Mouse (Mus musculus) cerebellum, postnatal 4 days (tissue): ENCODE measurements at regions not wholly inside any gene's neighbourhood (a gene's known extent, or its start where the extent isn't known, plus 50 kb on each side); places are given as distances from the start of the nearest gene placed in this dataset.

Experiments used
- DNase-seq, 2 experiments: peaks; one replicate each; pipeline ENCODE4 v3.0.0; 2022; ENCODE audit warnings: low spot score in 2 of 2, mixed read lengths in 1 of 2

DNA sequence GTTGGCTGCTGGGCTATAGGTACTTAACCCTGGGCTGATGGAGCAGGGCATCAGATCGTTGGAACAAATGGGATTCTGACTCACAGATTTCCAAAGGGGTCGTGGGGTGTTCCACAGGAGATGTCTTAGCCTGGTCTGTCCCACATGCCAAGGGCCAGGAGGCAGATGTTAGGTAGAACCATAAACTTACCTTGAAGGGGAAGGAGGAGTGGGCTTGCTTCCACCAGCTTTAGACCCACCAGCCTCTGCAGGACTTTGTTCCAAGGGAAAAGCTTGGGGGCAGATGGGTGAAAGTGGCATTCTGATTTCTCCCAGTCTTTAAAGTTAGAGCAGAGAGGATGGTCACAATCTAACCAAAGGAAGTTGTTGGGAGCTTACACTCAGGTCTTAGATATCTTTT lies 165.7 kb upstream of the Agap1 start:
- no peak for DNase-seq

DNA sequence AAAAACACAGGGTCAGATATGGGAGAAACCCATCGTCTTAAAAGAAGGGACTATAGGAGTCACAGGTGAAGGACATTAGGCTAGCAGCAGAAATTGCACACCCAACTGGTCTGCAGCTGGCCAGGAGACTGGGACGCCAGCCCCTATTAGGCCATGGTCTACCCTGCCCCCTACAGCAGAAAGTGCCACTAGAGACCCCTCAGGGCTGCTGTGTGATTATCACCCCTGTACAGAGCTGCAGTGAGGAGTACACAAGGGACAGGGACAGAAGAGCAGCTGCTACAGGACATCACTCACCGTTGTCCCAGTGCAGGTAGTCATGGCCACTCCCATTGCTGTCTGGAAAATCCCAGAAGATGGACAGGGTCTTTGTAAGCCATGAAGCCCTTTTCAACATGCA lies 157.9 kb upstream of the Agap1 start:
- DNase-seq = no peak

DNA sequence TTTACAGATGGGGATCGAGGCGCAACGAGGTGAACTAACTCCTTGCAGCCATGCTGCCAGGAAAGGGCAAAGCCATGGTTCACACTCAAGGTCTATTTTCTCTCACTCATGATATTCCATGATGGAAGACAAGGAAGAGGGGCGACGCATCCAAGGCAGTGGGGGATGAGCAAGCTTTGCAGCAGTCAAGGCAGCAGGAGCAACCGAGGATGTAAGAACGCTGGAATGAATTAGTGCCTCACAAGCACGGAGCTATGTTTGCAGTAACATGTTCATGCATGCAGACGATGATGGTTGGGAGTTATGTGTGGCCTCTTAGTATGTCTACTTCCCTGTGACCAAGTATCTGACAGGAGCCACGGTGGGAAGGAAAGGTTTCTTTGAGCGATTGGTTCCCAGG lies 156.8 kb upstream of the Agap1 start:
- no peak for DNase-seq

DNA sequence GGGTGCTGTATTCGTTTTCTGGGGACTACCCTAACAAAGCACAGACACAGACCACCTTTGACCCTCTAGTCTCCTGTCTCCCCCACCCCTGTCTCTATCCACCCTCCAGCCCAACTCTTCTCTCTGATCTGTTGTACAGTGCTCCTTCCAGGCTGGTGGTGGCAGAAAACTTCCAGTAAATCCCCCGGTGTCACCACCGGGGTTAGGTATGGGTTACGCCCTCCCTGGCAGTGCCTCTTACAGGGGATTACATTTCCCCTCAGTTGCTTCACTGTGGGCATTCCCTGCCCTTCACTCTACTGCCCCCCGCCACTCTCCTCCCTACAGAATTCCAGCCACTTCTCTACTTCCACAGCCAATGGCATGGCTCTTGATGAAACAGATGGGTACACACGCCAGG lies 153.5 kb upstream of the Agap1 start:
- DNase-seq = no peak

DNA sequence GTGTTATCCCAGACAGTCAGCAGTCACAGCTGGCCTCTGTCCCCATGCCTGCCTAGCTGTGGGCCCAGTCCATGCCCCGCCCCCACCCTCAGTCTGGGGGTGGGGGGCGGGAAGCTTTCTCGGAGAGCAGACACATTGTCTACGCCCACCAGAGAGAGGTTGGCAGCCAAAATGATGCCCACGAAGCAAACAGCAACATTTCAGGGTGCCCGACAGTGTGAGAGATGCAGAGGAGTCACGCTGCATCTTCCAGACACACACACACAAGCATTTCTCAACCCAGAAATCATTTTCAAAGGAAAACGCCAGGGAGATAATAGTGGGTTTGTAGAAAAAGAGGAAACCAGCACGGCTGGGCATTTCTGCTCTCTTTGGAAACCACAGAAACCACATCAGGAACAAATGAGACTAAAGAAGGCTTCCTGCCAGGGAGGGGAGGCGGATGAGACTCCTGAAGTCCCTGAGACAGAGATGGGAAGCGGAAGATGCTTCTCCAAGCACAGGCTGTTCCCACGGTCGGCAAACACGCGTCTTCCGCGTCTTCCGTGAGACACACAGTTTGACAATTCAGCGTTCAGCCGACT lies 152.1 kb upstream of the Agap1 start:
- DNase-seq = peak in 1 of 2 experiments; percentile 36

DNA sequence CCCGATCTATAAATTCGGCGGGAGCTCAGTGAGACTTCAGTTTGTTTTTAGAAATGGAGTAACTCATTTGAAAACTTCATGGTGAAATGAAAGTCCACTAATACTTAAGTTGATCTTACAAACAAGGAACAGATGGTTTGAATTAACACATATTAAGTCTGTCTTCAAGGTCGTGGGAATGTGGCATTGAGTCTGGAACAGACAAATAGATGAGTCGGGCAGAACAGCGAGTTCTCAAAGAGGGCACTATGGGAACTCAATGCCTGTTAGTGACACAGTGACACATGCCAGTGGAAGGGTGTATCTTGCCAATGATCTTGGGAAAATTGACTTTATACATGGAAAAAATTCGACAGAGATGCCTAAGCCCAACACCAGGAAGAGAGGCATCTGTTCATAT lies 149.4 kb upstream of the Agap1 start:
- DNase-seq = no peak

DNA sequence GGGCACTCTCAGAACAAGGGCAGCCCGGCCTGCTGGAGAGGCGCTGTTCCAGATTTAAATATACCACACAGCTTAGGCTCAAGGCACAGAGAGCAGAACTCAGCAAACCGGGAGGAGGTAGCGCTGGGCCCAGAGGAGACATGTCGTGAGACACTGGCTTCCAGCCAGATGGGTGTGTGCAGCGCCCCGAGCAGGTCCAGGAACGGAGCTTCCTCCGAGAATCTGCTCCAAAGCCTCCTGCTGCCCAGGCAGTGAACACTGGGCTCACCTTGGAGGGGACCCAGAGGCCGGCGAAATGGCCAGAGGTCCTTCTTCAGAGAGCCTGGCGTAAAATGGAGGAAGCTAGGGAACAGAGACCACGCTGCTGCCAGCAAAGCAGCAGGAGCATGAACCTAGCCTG lies 145.8 kb upstream of the Agap1 start:
- peak in 1 of 2 experiments; percentile 68 for DNase-seq

DNA sequence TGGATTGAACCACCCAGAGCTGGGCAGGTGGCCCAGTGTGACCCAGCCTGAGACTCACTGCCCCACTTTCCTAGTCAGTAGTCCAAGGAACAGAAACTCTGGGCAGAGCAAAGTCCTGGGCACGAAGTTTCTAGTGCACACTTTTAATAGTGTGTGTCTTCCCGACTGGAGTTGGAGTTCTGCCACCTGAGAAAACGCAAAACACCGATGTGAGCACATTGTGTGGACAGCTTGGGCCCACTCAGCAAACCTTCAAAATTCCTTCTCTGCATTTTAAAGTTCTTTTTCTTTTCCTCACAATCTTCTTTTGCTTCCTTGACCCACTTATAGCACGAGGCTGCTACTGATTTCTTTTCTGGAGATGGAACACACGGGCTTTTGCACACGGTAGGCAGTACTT lies 141.5 kb upstream of the Agap1 start:
- no peak for DNase-seq

DNA sequence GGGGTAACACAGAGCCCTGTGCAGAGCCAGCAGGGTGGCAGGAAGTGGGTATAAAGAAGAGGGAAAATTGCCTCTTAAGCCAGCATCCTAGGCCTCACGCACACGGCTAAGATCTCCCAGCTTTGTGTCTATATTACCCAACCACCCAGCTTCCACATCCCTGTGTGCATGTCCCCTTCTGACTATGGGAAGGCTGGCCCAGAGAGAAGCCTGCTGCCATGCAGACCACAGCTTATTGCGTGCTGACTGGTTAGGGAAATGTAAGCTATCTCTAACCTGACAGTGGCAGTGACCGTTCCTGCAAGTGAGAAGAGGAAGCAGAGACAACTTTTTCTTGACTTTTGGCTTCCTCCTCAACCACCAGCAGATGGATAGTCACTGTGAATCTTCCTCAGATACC lies 136.7 kb upstream of the Agap1 start:
- DNase-seq = no peak

DNA sequence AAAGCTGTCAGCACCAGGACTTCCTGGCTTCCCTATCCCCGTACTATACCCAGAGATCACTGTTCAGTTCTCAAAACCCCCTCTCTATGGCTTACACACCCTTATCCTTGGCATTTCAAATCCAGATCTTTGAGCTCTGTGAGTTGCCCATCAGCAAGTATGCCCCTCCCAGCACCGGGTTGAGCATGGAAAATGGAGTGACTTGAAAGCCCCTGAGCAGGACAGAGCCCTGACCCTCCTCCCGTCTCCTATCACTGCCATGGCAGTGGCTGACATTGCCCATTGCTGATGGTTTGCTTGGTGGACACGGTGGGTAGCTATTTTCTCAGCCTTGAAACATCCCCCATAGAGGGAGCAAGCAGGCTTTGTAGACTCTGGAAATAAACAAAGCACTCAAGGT lies 135.9 kb upstream of the Agap1 start:
- DNase-seq = no peak

DNA sequence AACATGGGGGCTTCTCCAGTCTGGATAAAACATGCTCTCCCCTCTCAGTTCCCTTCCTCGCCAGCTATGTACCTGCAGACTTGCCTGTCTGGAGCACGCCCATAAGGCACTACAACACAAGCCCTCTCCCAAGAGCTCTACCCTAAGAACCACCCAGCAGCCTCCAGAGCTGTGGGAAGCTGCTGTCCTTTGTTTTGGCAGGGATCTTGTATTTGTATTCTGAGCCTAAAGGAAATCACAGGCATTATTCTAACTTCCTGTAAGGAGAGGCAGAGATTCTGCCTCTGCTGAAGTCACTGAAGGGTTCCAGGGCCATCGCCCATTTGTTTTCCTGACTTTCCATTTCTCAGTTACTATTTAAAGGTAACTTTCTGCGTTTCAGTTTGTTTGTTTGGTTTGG lies 132.0 kb upstream of the Agap1 start:
- no peak for DNase-seq

DNA sequence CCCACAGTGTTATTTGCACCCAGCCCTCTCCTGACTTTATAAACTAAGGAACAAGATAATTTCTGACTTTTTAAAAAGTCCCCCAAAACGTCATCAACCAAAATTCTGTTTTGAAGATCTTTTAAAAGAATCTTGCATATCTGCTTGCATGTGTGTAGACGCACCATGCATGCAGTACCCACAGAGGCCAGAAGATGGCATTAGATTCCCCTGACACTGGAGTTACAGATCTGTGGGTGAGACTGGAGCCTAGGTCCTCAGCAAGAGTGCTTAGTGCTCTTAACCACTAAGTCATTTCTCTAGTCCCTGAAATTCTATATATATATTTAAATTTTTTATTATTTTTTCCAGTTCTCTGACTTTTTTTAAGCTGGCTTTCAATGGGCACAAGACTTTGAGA lies 131.5 kb upstream of the Agap1 start:
- DNase-seq = peak in 1 of 2 experiments; percentile 57

DNA sequence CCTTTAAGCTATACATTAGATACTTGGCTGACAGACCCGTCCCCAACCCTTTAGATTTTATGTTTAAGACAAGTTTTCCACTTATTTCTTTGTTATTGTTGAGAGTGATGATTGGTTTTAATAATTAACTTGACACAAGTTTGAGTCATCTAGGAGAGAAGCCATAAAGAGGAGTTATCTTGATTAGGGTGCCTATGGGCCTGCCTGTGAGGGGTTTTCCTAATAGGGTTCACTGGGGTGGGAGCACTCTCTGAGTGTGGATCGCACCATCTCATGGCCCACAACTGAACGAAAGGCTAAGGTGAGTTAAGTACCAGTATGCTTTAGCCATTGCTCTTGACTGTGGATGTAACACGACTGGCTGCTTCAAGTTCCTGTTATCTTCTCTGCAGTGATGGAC lies 123.3 kb upstream of the Agap1 start:
- DNase-seq = no peak

DNA sequence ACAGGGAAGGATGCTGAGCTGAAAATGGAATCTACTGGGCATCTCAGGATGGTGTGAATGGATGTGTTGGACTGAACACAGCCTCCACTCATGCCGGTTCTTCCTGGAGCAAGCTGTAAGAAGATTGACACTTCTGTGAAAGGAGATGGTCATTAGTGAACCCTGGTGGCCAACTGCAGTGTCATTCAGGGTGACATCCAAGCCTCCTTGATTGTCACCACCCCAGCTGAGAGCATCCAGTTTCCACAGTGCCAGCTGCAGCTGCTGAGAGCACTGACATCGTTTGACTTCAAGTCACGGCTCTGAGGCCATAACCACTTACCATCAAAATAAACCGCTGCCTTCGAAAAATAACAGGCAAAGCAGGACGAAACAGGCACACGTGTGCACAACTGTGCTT lies 121.9 kb upstream of the Agap1 start:
- no peak for DNase-seq

DNA sequence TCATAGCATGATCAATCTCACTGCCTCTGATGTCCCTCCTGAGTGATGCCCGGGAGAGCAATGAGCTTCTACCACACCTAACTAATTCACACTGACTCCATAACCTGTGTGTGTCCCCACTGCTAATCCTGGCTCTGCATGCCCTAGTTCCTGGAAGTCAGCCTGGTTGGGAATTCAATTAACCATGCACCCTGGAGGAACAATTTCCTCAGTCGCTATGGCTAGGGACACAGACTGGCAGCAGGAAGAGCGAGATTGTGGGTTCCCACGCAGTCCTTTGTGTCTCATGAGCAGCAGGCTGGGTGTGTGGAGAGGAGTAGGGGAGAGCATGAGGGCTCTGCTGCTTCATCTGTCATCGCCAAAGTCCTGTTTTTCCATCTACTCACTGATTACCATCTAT lies 116.7 kb upstream of the Agap1 start:
- no peak for DNase-seq

DNA sequence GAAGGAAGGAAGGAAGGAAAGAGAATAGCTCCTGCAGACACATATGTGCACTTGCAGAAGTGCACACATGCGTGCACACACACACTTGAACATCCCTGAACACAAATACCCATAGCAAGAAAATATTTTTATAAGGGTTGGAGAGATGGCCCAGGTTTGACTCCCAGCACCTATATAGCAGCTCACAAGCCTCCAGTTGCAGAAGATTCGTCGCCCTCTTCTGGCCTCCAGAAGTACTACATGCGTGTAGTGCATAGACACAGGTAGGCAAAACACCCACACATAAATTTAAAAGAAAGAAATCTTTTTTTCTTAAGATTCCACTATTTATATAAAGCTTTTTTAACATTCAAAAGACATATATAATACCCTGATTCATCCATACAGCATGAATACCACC lies 111.8 kb upstream of the Agap1 start:
- DNase-seq = no peak

DNA sequence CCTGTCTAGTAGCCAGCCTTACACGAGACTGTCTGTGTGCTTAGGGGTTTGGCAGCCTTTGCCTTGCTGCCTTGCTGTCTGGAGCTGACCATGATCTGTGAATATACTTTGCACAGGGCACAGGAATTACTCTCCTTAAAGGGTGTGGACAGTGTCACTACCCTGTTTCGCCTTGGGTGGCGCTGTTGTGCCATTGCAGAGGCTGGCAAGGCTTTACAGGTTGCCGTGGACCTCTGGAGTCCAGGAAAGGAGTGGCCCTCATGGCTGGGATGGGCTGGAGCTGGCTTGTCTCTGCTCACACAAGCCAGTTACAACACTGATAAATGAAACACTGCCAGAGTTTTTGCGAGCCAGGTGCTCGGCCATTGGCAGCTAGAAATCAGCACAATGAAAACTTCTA lies 110.1 kb upstream of the Agap1 start:
- DNase-seq = peak; percentile 28 to 36

DNA sequence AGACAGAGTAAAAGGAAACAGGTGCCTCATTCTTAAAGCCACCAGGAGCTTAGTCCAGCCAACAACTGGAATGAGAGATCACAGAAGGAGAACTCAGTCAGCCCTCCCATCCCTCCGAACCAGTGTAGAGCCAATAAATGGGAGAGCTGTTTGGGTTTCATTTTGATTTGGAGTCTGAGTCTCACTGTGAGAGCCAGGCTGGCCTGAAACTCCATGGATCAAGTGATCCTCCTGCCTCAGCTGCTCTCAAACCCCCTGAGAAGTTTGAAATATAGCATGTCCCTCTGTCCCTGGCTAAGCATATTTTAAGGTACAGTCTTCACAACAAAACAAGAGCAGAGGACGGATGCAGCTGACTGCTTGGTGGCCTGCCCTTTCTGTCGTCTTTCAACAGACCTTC lies 107.3 kb upstream of the Agap1 start:
- DNase-seq = no peak

DNA sequence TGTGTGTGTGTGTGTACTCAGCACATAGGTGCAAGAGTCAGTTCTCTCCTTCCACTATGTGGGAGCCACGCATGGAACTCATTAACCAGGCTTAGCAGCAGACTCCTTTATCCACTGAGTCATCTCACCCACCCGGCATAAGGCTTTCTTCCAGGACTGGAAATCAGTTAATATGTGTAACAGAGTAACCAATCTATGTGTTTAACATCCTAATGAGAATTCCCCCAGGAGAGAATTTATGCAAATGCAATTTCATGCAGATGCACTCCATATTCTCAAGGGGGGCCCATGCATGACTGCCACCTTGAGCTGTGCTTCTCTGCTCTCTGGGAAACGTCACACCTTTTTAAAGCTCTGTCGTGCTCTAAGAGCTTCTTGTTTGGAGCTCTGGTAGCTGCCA lies 101.7 kb upstream of the Agap1 start:
- DNase-seq = no peak

DNA sequence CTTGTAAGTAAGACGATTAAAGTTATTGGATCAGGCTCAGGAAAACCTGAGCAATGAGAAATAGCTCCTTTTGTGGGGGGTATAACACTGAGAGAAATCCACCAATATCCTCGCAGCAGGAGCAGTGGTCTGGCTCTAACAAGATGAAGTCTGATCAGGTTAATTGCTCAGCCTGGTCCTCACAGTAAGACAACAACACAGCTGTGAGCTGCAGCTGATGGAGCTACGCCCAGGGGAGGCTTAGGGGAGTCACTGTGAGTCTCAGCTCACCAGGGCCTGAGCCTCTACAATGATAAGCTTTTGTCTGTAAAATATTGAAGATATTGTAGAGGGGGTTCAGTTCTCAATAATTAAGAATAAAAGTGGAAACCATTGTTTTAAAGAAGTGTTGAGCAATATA lies 95.3 kb upstream of the Agap1 start:
- no peak for DNase-seq

DNA sequence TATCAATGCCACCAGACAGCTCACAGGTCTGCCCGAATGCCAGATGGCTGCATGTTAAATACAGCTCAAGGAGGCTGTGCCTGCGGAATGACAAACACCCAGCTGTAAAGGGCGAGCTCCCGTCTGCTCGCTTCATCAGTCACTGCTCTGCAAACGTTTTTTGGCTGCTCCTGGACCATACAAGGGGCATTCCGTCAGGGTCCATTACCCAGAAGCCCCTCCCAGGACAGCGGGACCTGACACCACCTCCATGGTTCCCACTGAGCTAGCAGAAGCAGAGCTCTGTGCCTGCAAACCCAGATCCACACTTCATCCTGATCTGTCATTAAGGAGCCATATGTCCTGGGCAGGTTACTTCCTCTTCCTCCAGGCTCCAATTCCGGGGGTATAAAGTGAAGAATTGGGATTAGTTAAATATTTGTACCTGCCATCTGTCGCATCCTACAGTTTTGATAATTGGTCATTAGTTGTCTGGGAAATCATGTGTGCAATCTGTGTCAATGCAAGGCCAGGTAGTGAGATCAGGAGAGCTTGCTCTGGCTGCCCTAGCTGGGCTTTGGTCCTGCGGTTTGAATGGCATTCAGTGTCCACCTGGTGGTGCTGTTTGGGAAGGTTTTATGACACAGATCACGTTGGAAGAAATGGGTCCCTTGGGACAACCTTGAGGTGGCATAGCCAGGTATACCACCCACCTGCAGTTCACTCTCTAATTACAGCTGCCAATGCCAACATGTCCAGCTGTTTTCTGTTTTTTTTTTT lies 89.9 kb upstream of the Agap1 start:
- DNase-seq = peak in 1 of 2 experiments; percentile 16

DNA sequence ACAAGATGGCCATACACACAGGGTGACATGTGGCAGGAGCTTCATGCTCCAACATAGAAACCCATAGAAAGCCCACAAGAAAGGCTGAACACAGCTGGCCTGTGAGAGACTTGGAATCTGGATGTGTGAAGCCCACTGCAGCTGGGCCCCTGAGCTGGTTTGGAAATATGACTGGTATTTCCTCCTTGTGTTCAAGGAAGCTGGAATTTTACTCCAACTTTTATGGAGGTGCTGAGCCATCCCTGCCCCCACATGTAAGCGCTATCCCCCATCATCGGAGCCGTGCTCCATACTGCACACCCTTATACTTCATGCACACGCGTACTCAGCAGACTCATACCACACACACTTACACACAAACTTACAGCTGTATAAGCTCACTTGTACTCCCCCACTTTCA lies 87.7 kb upstream of the Agap1 start:
- no peak for DNase-seq

DNA sequence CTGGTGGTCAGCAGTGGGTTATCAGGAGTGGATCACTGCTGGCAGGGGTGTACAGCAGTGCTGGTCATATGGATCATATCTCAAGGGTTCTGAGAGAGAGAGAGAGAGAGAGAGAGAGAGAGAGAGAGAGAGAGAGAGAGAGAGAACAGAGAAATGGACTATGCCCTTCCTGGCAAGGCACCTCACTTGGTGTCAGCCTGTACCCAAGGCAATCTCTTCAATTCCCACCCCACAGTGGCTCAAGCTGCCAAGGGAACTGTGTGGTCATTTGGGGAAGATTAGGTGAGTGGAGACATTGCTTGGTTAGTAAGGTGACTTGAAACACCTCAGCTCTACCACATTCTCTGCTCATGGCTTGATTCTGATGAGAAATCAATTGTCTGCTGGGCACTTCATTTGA lies 80.8 kb upstream of the Agap1 start:
- DNase-seq = no peak

DNA sequence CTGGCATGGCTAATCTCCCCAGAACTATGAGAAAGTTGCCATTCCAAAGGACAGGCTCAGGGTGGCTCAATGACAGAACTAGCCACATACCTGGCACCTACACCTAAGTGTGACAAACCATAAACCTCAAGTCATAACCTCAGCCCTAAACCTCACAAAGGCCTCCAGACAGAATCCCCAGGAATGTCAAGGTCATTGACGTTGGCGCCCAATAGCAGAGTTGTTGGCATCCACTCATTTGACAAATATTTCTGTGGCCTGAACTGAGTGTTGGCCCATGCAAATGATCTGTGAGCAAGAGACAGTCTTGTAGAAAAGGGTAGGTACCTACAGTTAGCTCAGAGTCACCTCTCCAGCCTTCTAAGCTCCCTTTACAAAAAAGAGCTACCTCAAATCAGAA lies 80.3 kb upstream of the Agap1 start:
- no peak for DNase-seq
